Mouse (Mus musculus) liver, postnatal 0 days (tissue): Measurements from ENCODE around the gene Trim7.

Source experiments
- CTCF ChIP-seq: sonication (generic); IDR thresholded peaks from 2 replicates; pipeline ENCODE4 v1.5.1; 2016; ENCODE audit warnings: antibody characterized with exemption, low read depth
- EP300 ChIP-seq: IDR thresholded peaks from 2 replicates; pipeline ENCODE4 v1.6.1; 2016; ENCODE audit warnings: antibody characterized with exemption, low read depth, mild to moderate bottlenecking

- no peak for TF ChIP-seq CTCF
- no peak for TF ChIP-seq EP300
These were observed 26.7 kb upstream of the Trim7 start for GRCm38 (mm10) chr11:48798984-48799920.
